Mouse (Mus musculus): ENCODE results near the gene Trim27.

- TF ChIP-seq CTCF (IDR thresholded peaks at IDR 0.05) (peak; percentile 44), EP300 (IDR thresholded peaks at IDR 0.05) (no peak)
These were observed 36.8 kb upstream of the Trim27 start for GRCm38 (mm10) chr13:21142421-21142820.
